Mouse (Mus musculus): Measurements from ENCODE around the gene BC051142. TPM values are rescaled to one million over a fixed set of nuclear protein-coding genes. Genes with fewer than 3 reads are reported as not detected.

Gene BC051142
- 4.6 and 5.6 TPM in 2 replicates for polyA plus RNA-seq (2015; fragmentation: Nextera tagmentation; extraction: Ambion mirVana)

DNA sequence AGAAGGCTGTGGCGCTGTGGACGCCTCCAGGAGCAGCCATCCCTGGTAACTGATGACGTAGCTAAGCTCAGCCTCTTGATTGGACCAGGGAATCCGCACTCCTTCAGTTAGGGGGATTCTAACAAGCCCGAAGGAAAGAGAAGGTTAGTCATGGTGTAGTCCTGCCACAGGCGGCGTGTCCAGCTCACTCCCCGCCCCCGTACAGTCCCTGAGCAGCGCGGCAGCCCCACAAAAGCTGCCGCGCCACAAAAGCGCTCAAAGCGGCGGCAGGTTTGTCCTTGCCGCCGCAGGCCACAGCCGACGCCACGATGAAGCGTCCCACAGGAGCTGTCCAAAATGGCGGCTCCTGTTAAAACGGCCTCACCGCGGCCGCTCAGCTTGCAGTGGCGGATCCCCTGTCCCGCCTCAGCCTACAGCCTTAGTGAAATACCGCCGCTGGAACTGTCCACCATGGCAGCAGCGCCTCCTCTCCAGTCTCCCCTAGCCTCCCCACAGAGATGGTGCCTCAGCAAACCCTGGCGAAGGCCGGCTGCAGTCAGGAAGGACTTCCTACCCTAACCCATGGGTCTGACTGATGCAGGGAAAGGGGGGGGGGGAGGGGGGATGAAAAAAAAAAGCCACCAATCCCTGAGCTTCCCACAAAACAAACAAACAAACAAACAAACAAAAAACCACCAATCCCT lies at the start of gene BC051142:
BC051142 (plus strand) TSS at position 110 of the 683 bp plus-strand sequence.
- no peaks in the 10 kb centered on the region for H3K9me3 ChIP-seq
- H3K36me3 ChIP-seq: no peaks in the 10 kb centered on the region
- H3K4me1 ChIP-seq (replicated peaks): peaks cover 10% of the 10 kb centered on the region
- no peaks in the 10 kb centered on the region for H3K27me3 ChIP-seq
- ATAC-seq: peak; percentile 97
- H3K4me2 ChIP-seq (replicated peaks): peak within 1 kb of the TSS; percentile 56
- 6% methylated on average over 34 of the region's 34 CpGs for WGBS
- H3K4me3 ChIP-seq (replicated peaks): peak within 1 kb of the TSS; percentile 60
- H3K9ac ChIP-seq (replicated peaks): peak within 1 kb of the TSS; percentile 80
- peak within 1 kb of the TSS; percentile 98 for H3K27ac ChIP-seq

DNA sequence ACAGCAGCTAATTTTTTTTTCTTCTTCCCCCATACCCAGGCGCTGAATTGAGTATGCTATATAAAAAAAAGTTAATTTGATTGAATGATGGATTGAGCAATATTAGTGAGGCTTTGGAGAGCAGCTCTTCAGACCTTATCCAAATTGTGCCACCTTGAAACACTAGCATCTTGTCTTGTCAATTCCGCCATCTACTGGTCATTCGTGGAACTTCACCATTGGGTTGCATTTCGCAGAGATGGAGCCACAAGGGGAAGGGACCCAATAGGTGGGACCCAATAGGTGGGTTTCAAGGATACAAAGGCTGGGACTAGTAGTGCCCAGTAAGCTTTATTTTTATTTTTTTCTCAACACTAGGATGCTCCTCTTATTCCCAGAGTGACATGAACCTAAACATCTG lies 49.2 kb upstream of the BC051142 start:
- Histone ChIP-seq H3K27me3 (0 out of 2 replicates have a peak, but pooled peaks cover 8% of the 10 kb centered on the region), H3K4me2 (replicated peaks) (no peak overlapping the region), H3K4me3 (replicated peaks) (no peak overlapping the region), H3K36me3 (no peaks in the 10 kb centered on the region), H3K4me1 (replicated peaks) (no peaks in the 10 kb centered on the region), H3K9ac (replicated peaks) (no peak overlapping the region), H3K9me3 (no peaks in the 10 kb centered on the region), H3K27ac (no peak overlapping the region)
- no peak for ATAC-seq
- WGBS: 4% methylated on average over 4 of the region's 4 CpGs

DNA sequence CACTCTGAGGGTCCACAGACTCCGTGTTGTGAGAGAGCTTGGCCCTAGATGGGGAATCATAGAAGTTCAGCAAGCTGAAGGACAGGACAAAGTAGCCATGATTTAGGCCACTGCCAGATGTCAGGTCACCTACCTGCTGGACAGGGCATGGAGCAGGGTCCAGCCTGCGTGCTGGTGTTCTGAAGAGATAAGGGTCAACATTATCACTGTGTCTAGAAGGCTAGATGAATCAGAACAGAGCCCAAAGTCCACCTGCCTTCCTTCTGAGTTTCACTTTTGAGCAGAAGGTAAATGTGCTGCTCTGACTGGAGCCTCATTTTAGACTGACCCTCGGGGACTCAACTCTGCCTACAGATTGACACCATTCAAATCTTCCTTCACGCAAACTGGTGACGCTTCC lies 44.1 kb upstream of the BC051142 start, which contains the start of gene Btnl2:
Btnl2 (plus strand) TSS at position 284 of the 400 bp plus-strand sequence.
- Histone ChIP-seq H3K9ac (replicated peaks) (no peak within 1 kb of the TSS), H3K27ac (no peak within 1 kb of the TSS), H3K4me3 (replicated peaks) (no peak within 1 kb of the TSS), H3K4me2 (replicated peaks) (no peak within 1 kb of the TSS), H3K36me3 (no peaks in the 10 kb centered on the region), H3K27me3 (0 out of 2 replicates have a peak, but pooled peaks cover 8% of the 10 kb centered on the region), H3K4me1 (replicated peaks) (no peaks in the 10 kb centered on the region), H3K9me3 (no peaks in the 10 kb centered on the region)
- no peak for ATAC-seq
- 88% methylated on average over 5 of the region's 5 CpGs for WGBS

DNA sequence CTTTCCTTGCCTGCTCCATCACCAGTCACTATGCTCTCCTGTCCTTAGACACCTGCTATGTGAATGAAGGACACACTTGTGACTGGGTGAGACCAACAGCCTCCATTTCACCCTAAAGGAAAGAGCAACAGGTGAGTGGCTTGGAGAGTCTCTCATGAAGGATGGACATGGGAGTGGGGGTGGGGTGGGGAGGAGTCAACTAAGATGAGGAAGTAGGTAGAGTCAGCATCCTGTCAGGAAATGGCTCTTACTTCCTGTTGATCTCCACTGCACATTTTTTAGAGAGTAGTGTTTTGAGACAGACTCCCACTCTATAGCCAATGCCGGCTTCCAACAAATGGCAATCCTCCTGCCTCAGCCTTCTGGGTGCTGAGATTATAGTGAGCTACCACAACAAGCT lies 43.7 kb upstream of the BC051142 start:
- Histone ChIP-seq H3K9me3 (no peaks in the 10 kb centered on the region), H3K27ac (no peak overlapping the region), H3K4me3 (replicated peaks) (no peak overlapping the region), H3K4me1 (replicated peaks) (no peaks in the 10 kb centered on the region), H3K9ac (replicated peaks) (no peak overlapping the region), H3K4me2 (replicated peaks) (no peak overlapping the region), H3K27me3 (0 out of 2 replicates have a peak, but pooled peaks cover 8% of the 10 kb centered on the region), H3K36me3 (no peaks in the 10 kb centered on the region)
- 97% methylated on average over 1 of the region's 1 CpGs for WGBS
- ATAC-seq: no peak

DNA sequence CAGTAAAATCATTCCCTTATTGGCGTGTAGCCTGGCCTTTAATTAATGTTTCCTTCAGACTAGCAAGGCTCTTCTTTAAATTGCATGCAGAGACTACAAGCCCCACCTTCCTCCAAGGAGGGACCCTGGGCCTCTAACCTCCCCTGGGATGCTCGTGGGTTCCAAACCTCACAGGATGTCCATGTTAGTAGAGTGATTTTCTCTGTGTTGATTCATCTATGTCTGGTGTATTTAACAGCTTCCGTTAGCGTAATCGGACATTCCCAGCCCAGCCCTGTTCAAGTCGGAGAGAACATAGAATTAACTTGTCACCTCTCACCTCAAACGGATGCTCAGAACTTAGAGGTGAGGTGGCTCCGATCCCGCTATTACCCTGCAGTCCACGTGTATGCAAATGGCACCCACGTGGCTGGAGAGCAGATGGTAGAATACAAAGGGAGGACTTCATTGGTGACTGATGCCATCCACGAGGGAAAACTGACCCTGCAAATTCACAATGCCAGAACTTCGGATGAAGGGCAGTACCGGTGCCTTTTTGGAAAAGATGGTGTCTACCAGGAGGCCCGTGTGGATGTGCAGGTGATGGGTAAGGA lies 35.6 kb upstream of the BC051142 start:
- 87% methylated on average over 15 of the region's 15 CpGs for WGBS
- no peaks in the 10 kb centered on the region for H3K36me3 ChIP-seq
- H3K27ac ChIP-seq: no peak overlapping the region
- H3K4me1 ChIP-seq (replicated peaks): no peaks in the 10 kb centered on the region
- H3K4me2 ChIP-seq (replicated peaks): no peak overlapping the region
- H3K9me3 ChIP-seq: no peaks in the 10 kb centered on the region
- H3K9ac ChIP-seq (replicated peaks): no peak overlapping the region
- H3K4me3 ChIP-seq (replicated peaks): no peak overlapping the region
- no peak for ATAC-seq
- H3K27me3 ChIP-seq: no peaks in the 10 kb centered on the region

DNA sequence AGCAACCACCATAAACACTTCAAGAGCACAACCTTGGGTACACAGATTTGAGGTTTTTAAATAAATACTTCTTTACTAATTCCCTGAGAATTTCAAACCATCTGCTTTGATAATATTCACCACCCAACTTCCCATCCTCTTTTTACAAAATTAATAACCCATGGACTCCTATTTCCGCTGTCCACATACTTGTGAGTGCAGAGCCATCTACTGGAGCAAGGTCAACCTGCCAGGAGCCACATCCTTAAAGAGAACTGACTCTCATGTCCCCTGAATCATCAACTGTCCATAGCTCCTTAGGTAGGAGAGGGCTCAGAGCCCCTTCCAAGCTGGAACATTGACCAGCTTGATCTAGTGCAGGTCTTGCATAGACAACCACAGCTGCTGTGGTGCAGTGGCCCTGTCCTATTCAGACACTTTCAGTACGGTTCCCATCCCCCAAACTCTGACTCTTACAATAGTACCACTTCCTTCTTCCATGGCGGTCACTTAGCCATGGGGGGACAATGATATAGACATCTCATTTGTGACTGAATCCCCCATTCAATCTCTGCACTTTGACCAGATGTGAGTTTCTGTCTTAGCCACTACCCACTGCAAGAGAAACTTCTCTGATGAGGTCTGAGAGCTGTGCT lies 34.8 kb upstream of the BC051142 start:
- no peak overlapping the region for H3K4me3 ChIP-seq (replicated peaks)
- no peak overlapping the region for H3K27ac ChIP-seq
- no peaks in the 10 kb centered on the region for H3K36me3 ChIP-seq
- no peaks in the 10 kb centered on the region for H3K4me1 ChIP-seq (replicated peaks)
- no peak for ATAC-seq
- H3K9me3 ChIP-seq: no peaks in the 10 kb centered on the region
- WGBS: 89% methylated on average over 3 of the region's 3 CpGs
- no peaks in the 10 kb centered on the region for H3K27me3 ChIP-seq
- no peak overlapping the region for H3K9ac ChIP-seq (replicated peaks)
- no peak overlapping the region for H3K4me2 ChIP-seq (replicated peaks)

DNA sequence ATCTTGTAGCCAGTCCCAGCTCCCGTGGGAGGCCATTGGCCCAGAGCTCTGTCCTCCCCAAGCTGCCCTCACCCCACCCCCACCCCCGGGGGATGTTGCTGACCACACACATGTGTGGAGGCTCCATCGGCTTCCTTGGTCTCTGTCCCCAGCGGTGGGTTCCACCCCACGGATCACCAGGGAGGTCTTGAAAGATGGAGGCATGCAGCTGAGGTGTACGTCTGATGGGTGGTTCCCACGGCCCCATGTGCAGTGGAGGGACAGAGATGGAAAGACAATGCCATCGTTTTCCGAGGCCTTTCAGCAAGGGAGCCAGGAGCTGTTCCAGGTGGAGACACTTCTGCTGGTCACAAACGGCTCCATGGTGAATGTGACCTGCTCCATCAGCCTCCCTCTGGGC lies 33.6 kb upstream of the BC051142 start:
- no peaks in the 10 kb centered on the region for H3K4me1 ChIP-seq (replicated peaks)
- ATAC-seq: no peak
- no peaks in the 10 kb centered on the region for H3K27me3 ChIP-seq
- 81% methylated on average over 10 of the region's 10 CpGs for WGBS
- H3K9me3 ChIP-seq: no peaks in the 10 kb centered on the region
- no peak overlapping the region for H3K27ac ChIP-seq
- H3K36me3 ChIP-seq: no peaks in the 10 kb centered on the region
- no peak overlapping the region for H3K9ac ChIP-seq (replicated peaks)
- H3K4me2 ChIP-seq (replicated peaks): no peak overlapping the region
- H3K4me3 ChIP-seq (replicated peaks): no peak overlapping the region

DNA sequence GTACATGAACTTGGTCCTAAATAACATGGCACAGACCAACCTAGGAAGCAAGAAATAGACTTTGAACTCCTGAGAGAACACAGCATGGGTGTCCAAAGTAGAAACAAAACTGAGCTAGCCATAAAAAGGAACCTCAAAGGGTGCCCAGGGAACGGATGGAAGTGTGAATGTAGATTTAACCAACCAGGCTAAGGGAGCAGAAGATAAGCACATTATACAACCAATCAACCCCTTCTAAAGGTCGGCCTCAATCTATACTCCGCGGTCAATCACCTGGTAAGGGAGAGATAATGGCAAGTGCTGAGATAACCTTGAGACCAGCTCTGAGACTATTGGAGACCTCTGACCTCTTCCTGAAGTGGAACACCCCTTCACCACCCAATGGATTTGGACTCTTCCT lies 28.1 kb upstream of the BC051142 start:
- no peaks in the 10 kb centered on the region for H3K36me3 ChIP-seq
- no peak overlapping the region for H3K4me3 ChIP-seq (replicated peaks)
- 88% methylated on average over 4 of the region's 4 CpGs for WGBS
- no peaks in the 10 kb centered on the region for H3K27me3 ChIP-seq
- no peaks in the 10 kb centered on the region for H3K4me1 ChIP-seq (replicated peaks)
- no peaks in the 10 kb centered on the region for H3K9me3 ChIP-seq
- H3K9ac ChIP-seq (replicated peaks): no peak overlapping the region
- H3K4me2 ChIP-seq (replicated peaks): no peak overlapping the region
- no peak overlapping the region for H3K27ac ChIP-seq
- ATAC-seq: no peak

DNA sequence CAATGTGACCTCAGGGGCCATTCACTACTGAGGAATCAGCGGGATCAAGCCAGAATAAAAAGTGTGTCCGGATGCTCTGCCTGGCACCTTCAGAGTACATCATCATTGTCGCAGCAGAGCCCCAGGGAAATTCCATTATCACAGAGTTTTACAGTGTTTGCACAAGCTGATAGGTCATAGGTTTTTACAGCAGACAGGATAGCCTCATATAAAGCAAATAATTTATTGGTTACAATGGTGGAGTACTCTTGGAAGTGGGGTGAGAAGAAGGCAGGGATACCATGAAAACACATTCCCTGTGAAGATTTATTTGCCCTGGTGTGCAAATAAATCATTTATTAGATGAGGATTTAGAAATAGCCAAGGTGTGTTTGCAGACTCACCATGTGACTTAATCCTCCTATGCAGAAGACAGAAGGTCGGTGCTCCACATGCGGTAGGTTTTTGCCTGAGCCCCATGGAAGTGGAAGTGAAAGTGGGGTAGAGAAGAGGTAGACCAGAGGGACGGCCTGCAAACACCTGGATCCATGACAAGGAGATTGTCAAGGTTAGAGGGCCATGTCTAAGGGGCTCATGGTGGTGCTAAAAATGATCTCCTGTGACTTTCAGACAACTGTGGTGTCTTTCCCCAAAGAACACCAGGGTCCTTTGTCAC lies 25.4 kb upstream of the BC051142 start:
- Histone ChIP-seq H3K4me1 (replicated peaks) (no peaks in the 10 kb centered on the region), H3K27me3 (no peaks in the 10 kb centered on the region), H3K36me3 (no peaks in the 10 kb centered on the region), H3K9ac (replicated peaks) (no peak overlapping the region), H3K9me3 (no peaks in the 10 kb centered on the region), H3K4me3 (replicated peaks) (no peak overlapping the region), H3K27ac (no peak overlapping the region), H3K4me2 (replicated peaks) (no peak overlapping the region)
- ATAC-seq: no peak
- 81% methylated on average over 6 of the region's 6 CpGs for WGBS

DNA sequence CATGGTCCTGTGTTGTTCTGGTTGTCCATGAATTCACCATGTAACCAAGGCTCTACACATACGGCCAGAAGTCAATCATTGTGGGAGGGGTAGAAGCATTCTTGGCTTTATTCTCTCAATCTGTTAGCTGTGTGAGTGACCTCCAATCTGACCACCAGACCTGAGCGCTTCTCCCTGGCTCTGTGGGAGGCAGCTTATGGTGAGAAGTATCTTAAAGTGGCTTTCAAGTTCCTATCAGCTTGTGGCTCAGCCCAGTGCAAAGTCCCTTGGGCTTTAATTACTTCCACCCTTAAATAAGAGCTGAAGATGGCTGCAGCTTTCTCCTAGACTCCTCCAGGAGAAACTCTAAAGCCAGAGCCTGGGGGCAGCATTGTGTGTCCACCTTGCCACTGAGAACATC lies 21.8 kb upstream of the BC051142 start, which contains the start of gene Btnl1:
Btnl1 (plus strand) TSS at position 286 of the 400 bp plus-strand sequence.
- no peaks in the 10 kb centered on the region for H3K9me3 ChIP-seq
- H3K27me3 ChIP-seq: no peaks in the 10 kb centered on the region
- no peaks in the 10 kb centered on the region for H3K36me3 ChIP-seq
- no peaks in the 10 kb centered on the region for H3K4me1 ChIP-seq (replicated peaks)
- H3K4me3 ChIP-seq (replicated peaks): no peak within 1 kb of the TSS
- H3K27ac ChIP-seq: no peak within 1 kb of the TSS
- H3K9ac ChIP-seq (replicated peaks): no peak within 1 kb of the TSS
- ATAC-seq: no peak
- WGBS: 78% methylated on average over 2 of the region's 2 CpGs
- no peak within 1 kb of the TSS for H3K4me2 ChIP-seq (replicated peaks)

DNA sequence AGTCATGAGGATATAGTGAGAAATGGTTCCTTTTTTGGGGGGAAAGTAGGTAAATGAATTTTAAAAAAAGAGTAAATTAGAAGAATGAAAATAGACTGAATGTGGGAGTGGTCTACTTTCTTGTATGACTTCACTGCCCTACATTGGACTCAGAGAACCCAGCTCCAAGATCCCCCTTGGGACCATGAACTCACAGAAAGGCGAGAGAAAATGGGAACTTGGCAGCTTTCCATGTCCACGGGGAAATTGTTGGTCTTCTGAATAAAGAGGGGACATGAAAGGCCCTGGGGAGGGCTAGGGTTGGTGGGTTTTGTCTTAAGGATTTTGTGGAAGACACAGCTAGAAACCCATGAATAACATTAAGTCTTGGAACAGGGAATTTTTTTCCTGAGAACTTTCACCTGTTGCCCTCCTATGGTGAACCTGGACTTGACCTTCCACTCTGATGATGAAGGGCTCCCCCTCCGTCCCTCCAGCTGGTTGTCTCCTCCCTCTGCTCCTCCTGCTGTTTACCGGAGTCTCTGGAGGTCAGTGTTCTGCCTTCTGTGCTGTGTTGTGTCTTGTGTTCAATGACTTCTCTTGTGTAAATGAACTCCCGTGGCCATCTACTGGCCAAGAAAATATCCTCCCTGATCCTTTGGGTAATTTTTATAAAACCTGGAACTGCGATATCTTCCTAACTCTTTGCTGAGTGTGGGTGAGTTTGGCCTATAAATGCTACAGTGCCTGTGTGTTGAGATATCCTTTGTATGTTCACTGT lies 21.0 kb upstream of the BC051142 start:
- no peaks in the 10 kb centered on the region for H3K4me1 ChIP-seq (replicated peaks)
- no peak overlapping the region for H3K27ac ChIP-seq
- 65% methylated on average over 6 of the region's 6 CpGs for WGBS
- no peak overlapping the region for H3K4me2 ChIP-seq (replicated peaks)
- no peak overlapping the region for H3K4me3 ChIP-seq (replicated peaks)
- ATAC-seq: no peak
- no peaks in the 10 kb centered on the region for H3K9me3 ChIP-seq
- no peaks in the 10 kb centered on the region for H3K36me3 ChIP-seq
- no peak overlapping the region for H3K9ac ChIP-seq (replicated peaks)
- no peaks in the 10 kb centered on the region for H3K27me3 ChIP-seq
